ENCODE assay signal across 28 mouse cellular contexts in genomic region chr10:8858718-8859117, GRCm38 (mm10). TPM values are rescaled to one million over a fixed set of nuclear protein-coding genes. Genes with fewer than 3 reads are reported as not detected.
DNase-seq lines count a peak whose midpoint lies in the region; ATAC-seq and TF ChIP-seq lines count a peak whose summit lies in the region.
"Had no signal": no experiment of that assay in that cellular context is flagged by ENCODE, and none has a peak within 500 bp of the region (broad histone marks: within the 10 kb centered on the region; RNA-seq: fewer than 3 reads in every experiment).

No protein-coding gene starts in this region.

- TF ChIP-seq EP300 in CH12.LX (IDR thresholded peaks at IDR 0.05; ENCODE audit: low read length) = 0 out of 2 replicates have a peak, but pooled peaks have one; percentile 16

- no peak overlapping the region for H3K4me2 ChIP-seq in CH12.LX (ENCODE audit: insufficient read depth, low read depth, poor library complexity, severe bottlenecking)
- no peak overlapping the region for H3K4me2 ChIP-seq in heart, embryonic 12.5 days
- H3K4me2 ChIP-seq in forebrain, embryonic 12.5 days = no peak overlapping the region
- H3K4me2 ChIP-seq: embryonic facial prominence, embryonic 13.5 days; forebrain, embryonic 13.5 days; hindbrain, embryonic 12.5 days; hindbrain, embryonic 15.5 days had no signal

- H3K27me3 ChIP-seq in CH12.LX (replicated peaks) = no peaks in the 10 kb centered on the region
- H3K27me3 ChIP-seq in midbrain, embryonic 10.5 days (ENCODE audit: low read depth, poor library complexity, severe bottlenecking) = no peaks in the 10 kb centered on the region
- no peaks in the 10 kb centered on the region for H3K27me3 ChIP-seq in heart, embryonic 12.5 days (replicated peaks)
- H3K27me3 ChIP-seq in forebrain, embryonic 12.5 days = no peaks in the 10 kb centered on the region
- H3K27me3 ChIP-seq: embryonic facial prominence, embryonic 13.5 days; forebrain, embryonic 13.5 days; hindbrain, embryonic 12.5 days; hindbrain, embryonic 15.5 days had no signal

- WGBS in midbrain, embryonic 10.5 days = 94% methylated on average over 7 of the region's 7 CpGs
- 91% methylated on average over 7 of the region's 7 CpGs for WGBS in heart, embryonic 12.5 days
- 93% methylated on average over 7 of the region's 7 CpGs for WGBS in forebrain, embryonic 12.5 days

- peaks cover 4 to 27% of the 10 kb centered on the region in 2 experiments; a peak in 3 of 4 replicates for H3K4me1 ChIP-seq in CH12.LX (ENCODE audit: control insufficient read depth in 1 of 2, insufficient read depth in 2 of 2)
- peaks cover 53% of the 10 kb centered on the region for H3K4me1 ChIP-seq in bone marrow macrophage, adult 2 months (ENCODE audit: control insufficient read depth, insufficient read depth, low read length)
- no peaks in the 10 kb centered on the region for H3K4me1 ChIP-seq in midbrain, embryonic 10.5 days
- H3K4me1 ChIP-seq in heart, embryonic 12.5 days (replicated peaks) = peaks cover 10% of the 10 kb centered on the region
- H3K4me1 ChIP-seq in forebrain, embryonic 12.5 days = no peaks in the 10 kb centered on the region
- H3K4me1 ChIP-seq: forebrain, embryonic 13.5 days; hindbrain, embryonic 15.5 days had no signal

- no peaks in the 10 kb centered on the region for H3K36me3 ChIP-seq in CH12.LX (replicated peaks in 1 of 2; ENCODE audit: control insufficient read depth in 1 of 2, insufficient read depth in 1 of 2, low read length in 1 of 2)
- 0 out of 2 replicates have a peak, but pooled peaks cover 4% of the 10 kb centered on the region for H3K36me3 ChIP-seq in midbrain, embryonic 10.5 days
- H3K36me3 ChIP-seq in heart, embryonic 12.5 days = no peaks in the 10 kb centered on the region
- no peaks in the 10 kb centered on the region for H3K36me3 ChIP-seq in forebrain, embryonic 12.5 days (replicated peaks)
- H3K36me3 ChIP-seq: heart, embryonic 10.5 days; hindbrain, embryonic 12.5 days; hindbrain, embryonic 15.5 days had no signal

- TF ChIP-seq POLR2A in CH12.LX (IDR thresholded peaks at IDR 0.05; ENCODE audit: low read depth, low read length) = no peak
- no peak for TF ChIP-seq POLR2A in bone marrow macrophage, adult 2 months (IDR thresholded peaks at IDR 0.05; ENCODE audit: borderline replicate concordance, low read depth, low read length)

- H3K9ac ChIP-seq in CH12.LX (ENCODE audit: insufficient read depth, low read depth) = no peak overlapping the region
- H3K9ac ChIP-seq in heart, embryonic 12.5 days = no peak overlapping the region
- H3K9ac ChIP-seq in forebrain, embryonic 12.5 days = no peak overlapping the region
- H3K9ac ChIP-seq: embryonic facial prominence, embryonic 13.5 days; forebrain, embryonic 13.5 days; forebrain, postnatal 0 days; hindbrain, embryonic 12.5 days; hindbrain, embryonic 15.5 days had no signal

- ATAC-seq in hematopoietic stem cell, adult 5-6 weeks (replicated peaks in 1 of 2; ENCODE audit: insufficient read depth in 1 of 2, low FRiP score in 2 of 2, low TSS enrichment in 1 of 2, low read depth in 1 of 2, poor library complexity in 2 of 2, severe bottlenecking in 2 of 2) = peak; percentile 76 to 80
- ATAC-seq in megakaryocyte progenitor cell, adult 5-6 weeks (replicated peaks; ENCODE audit: poor library complexity) = peak; percentile 98
- no peak for ATAC-seq in heart, embryonic 12.5 days (ENCODE audit: insufficient number of reproducible peaks, low FRiP score)
- no peak for ATAC-seq in forebrain, embryonic 12.5 days (ENCODE audit: low FRiP score)
- ATAC-seq: activated CD4-positive, CD25-positive, alpha-beta regulatory T cell, adult 4 months; CD4-positive, CD25-positive, alpha-beta regulatory T cell, adult 4 months; forebrain, embryonic 13.5 days; forebrain, postnatal 0 days had no signal

- in situ Hi-C loops in CH12.LX (cut with MboI; ENCODE audit: low pct_ligation_motif_present, low pct_unique_long_range_greater_than_20kb, low sequenced_read_pairs) = no loop called here

- no peak overlapping the region for H3K27ac ChIP-seq in CH12.LX (ENCODE audit: insufficient read depth, low read depth)
- peak overlapping the region; percentile 69 for H3K27ac ChIP-seq in bone marrow macrophage, adult 2 months (ENCODE audit: insufficient read depth, low read depth, low read length)
- no peak overlapping the region for H3K27ac ChIP-seq in midbrain, embryonic 10.5 days (replicated peaks)
- no peak overlapping the region for H3K27ac ChIP-seq in heart, embryonic 12.5 days (ENCODE audit: poor library complexity, severe bottlenecking)
- no peak overlapping the region for H3K27ac ChIP-seq in forebrain, embryonic 12.5 days
- H3K27ac ChIP-seq: embryonic facial prominence, embryonic 10.5 days; embryonic facial prominence, embryonic 13.5 days; forebrain, embryonic 13.5 days; gastrocnemius, adult 2 months; heart, adult 2 months; heart, embryonic 10.5 days; hindbrain, embryonic 12.5 days; hindbrain, embryonic 15.5 days had no signal

- no peak for TF ChIP-seq RAD21 in CH12.LX (IDR thresholded peaks at IDR 0.05; ENCODE audit: low read depth, low read length)

- TF ChIP-seq CTCF in CH12.LX (conservative IDR thresholded peaks at IDR 0.05 in 1 of 2, IDR thresholded peaks at IDR 0.05 in 1 of 2; ENCODE audit: low read depth in 2 of 2, low read length in 2 of 2) = no peak
- TF ChIP-seq CTCF in bone marrow macrophage, adult 2 months (IDR thresholded peaks at IDR 0.05; ENCODE audit: low read depth, low read length) = no peak

- DNase-seq in CH12.LX (ENCODE audit: extremely low read depth) = peak; percentile 29
- DNase-seq in midbrain, embryonic 10.5 days (ENCODE audit: low spot score) = no peak
- no peak for DNase-seq in right cerebral cortex, postnatal 14 days
- DNase-seq: adrenal gland, adult 8-10 months; adrenal gland, postnatal 25 days; cerebellum, adult 18-20 months; cerebellum, adult 9-11 months; cerebellum, postnatal 25 days; embryo, embryonic 11 days; forebrain, postnatal 0 days; gastrocnemius, adult 2 months; gastrocnemius, postnatal 14 days; heart, adult 2 months; heart, postnatal 36 days had no signal

- H3K4me3 ChIP-seq in CH12.LX (replicated peaks in 1 of 3; ENCODE audit: low read depth in 2 of 3, low read length in 2 of 3, poor library complexity in 1 of 3) = no peak overlapping the region
- no peak overlapping the region for H3K4me3 ChIP-seq in bone marrow macrophage, adult 2 months (ENCODE audit: insufficient read depth, low read length)
- no peak overlapping the region for H3K4me3 ChIP-seq in midbrain, embryonic 10.5 days
- H3K4me3 ChIP-seq in heart, embryonic 12.5 days = no peak overlapping the region
- no peak overlapping the region for H3K4me3 ChIP-seq in forebrain, embryonic 12.5 days (replicated peaks)
- H3K4me3 ChIP-seq: embryonic facial prominence, embryonic 10.5 days; embryonic facial prominence, embryonic 13.5 days; erythroblast, embryonic 14.5 days; forebrain, embryonic 13.5 days; gastrocnemius, adult 2 months; heart, adult 2 months; heart, embryonic 10.5 days; hindbrain, embryonic 12.5 days; hindbrain, embryonic 15.5 days had no signal

- no peaks in the 10 kb centered on the region for H3K9me3 ChIP-seq in CH12.LX (replicated peaks; ENCODE audit: low read length)
- H3K9me3 ChIP-seq in midbrain, embryonic 10.5 days (replicated peaks) = no peaks in the 10 kb centered on the region
- H3K9me3 ChIP-seq in heart, embryonic 12.5 days (replicated peaks) = no peaks in the 10 kb centered on the region
- H3K9me3 ChIP-seq in forebrain, embryonic 12.5 days = no peaks in the 10 kb centered on the region
- H3K9me3 ChIP-seq: embryonic facial prominence, embryonic 10.5 days; embryonic facial prominence, embryonic 13.5 days; forebrain, embryonic 13.5 days; heart, embryonic 10.5 days; hindbrain, embryonic 12.5 days; hindbrain, embryonic 15.5 days had no signal

- H3K79me2 ChIP-seq in CH12.LX (replicated peaks; ENCODE audit: control insufficient read depth, extremely low read depth, insufficient read depth, poor library complexity, severe bottlenecking) = no peaks in the 10 kb centered on the region

- dilution Hi-C loops in CH12.LX (cut with MboI; ENCODE audit: extremely low pct_ligation_motif_present, extremely low pct_unique_long_range_greater_than_20kb, low sequenced_read_pairs) = no loop called here

TF ChIP-seq in CH12.LX, 34 proteins besides CTCF, POLR2A, EP300 and RAD21:
- TF ChIP-seq SIN3A (IDR thresholded peaks at IDR 0.05; ENCODE audit: low read length) (no peak), MAX (IDR thresholded peaks at IDR 0.05; ENCODE audit: low read length) (no peak), IRF4 (IDR thresholded peaks at IDR 0.05; ENCODE audit: low read depth, low read length) (peak; percentile 36; the same call in 1 of the 2 replicates), E2F4 (IDR thresholded peaks at IDR 0.05; ENCODE audit: insufficient replicate concordance, low read depth, low read length) (no peak), ELF1 (IDR thresholded peaks at IDR 0.05; ENCODE audit: low read depth, low read length) (no peak), TBP (conservative IDR thresholded peaks at IDR 0.05; ENCODE audit: low read depth, low read length) (peak; percentile 54; the same call in 1 of the 2 replicates), RCOR1 (conservative IDR thresholded peaks at IDR 0.05; ENCODE audit: low read depth, low read length) (no peak)

RNA-seq across cellular contexts. Expression of gene Sash1, which starts 27.2 kb away (rescaled TPM):
- total RNA-seq in CH12.LX (2012; rRNA removed) (0.29 and 0.59 TPM in 2 replicates), CH12.LX (2014; rRNA removed) (0.07 and 0.09 TPM in 2 replicates)
- polyA plus RNA-seq in CH12.LX (2012; ENCODE audit: insufficient read length, low read depth) = 0.20 and 0.24 TPM in 2 replicates
- polyA plus RNA-seq in bone marrow macrophage, adult 2 months (2012; ENCODE audit: insufficient read depth, insufficient read length, missing spikeins) = 80.4 and 96.7 TPM in 2 replicates
- total RNA-seq in hematopoietic stem cell, adult 5-6 weeks (2017) = 6.9 and 9.8 TPM in 2 replicates
- total RNA-seq in megakaryocyte progenitor cell, adult 5-6 weeks (2015) = 3.2 and 4.2 TPM in 2 replicates
- total RNA-seq in megakaryocyte progenitor cell, adult 5-6 weeks (2017) = 2.7 and 2.8 TPM in 2 replicates
- polyA plus RNA-seq in midbrain, embryonic 10.5 days (2016; fragmentation: Nextera tagmentation; extraction: Ambion mirVana) = 3.1 and 3.3 TPM in 2 replicates
- polyA plus RNA-seq in heart, embryonic 12.5 days (2016; fragmentation: Nextera tagmentation; extraction: Ambion mirVana) = 2.2 and 2.9 TPM in 2 replicates
- 3.0 and 4.6 TPM in 2 replicates for polyA plus RNA-seq in forebrain, embryonic 12.5 days (2016; fragmentation: Nextera tagmentation; extraction: Ambion mirVana)
- polyA plus RNA-seq: CD4-positive, CD25-positive, alpha-beta regulatory T cell, adult 4 months had no signal

Comparison
In these comparisons a context has a peak if more than half of its experiments do, and no peak if none do; other contexts are left out.
1. ATAC-seq: peak in hematopoietic stem cell, adult 5-6 weeks (2 of 2) and megakaryocyte progenitor cell, adult 5-6 weeks (single experiment); none in heart, embryonic 12.5 days (single experiment) and forebrain, embryonic 12.5 days (single experiment).
2. RNA of gene Sash1, which starts 27.2 kb away (polyA plus RNA-seq): 80.4 to 96.7 TPM in bone marrow macrophage, adult 2 months; 3.0 to 4.6 TPM in forebrain, embryonic 12.5 days, 3.1 to 3.3 TPM in midbrain, embryonic 10.5 days, 2.2 to 2.9 TPM in heart, embryonic 12.5 days and 0.20 to 0.24 TPM in CH12.LX; every median in the first group is over 10 times any median in the second.